Mouse (Mus musculus) liver, postnatal 0 days (tissue): Measurements from ENCODE around the gene Pbld2. TPM values are rescaled to one million over a fixed set of nuclear protein-coding genes. Genes with fewer than 3 reads are reported as not detected.

Source experiments
- ATAC-seq: fragments of 200-750 bp; cut with Nextera tagmentation; 2 replicates; pipeline ENCODE4 v1.8.0; 2017; ENCODE audit warnings: mild to moderate bottlenecking, moderate library complexity
- DNase-seq: peaks from one replicate; pipeline ENCODE4 v3.0.0-alpha.2; 2016
- H3K27ac ChIP-seq: fragments of 300-500 bp; sonication (generic); 2 replicates; pipeline ENCODE4 v1.5.1; 2014; ENCODE audit warnings: antibody characterized with exemption, moderate library complexity, mild to moderate bottlenecking, low read depth
- H3K27me3 ChIP-seq: fragments of 300-500 bp; sonication (generic); 2 replicates; pipeline ENCODE4 v1.6.1; 2014; ENCODE audit warnings: low read length, control low read depth, mixed read lengths; ENCODE audit not compliant: insufficient read depth
- H3K36me3 ChIP-seq: fragments of 300-500 bp; sonication (generic); replicated peaks from 2 replicates; pipeline ENCODE4 v1.6.1; 2014; ENCODE audit warnings: mild to moderate bottlenecking, control low read depth, low read length, moderate library complexity, mixed read lengths; ENCODE audit not compliant: insufficient read depth
- H3K4me1 ChIP-seq: fragments of 300-500 bp; sonication (generic); 2 replicates; pipeline ENCODE4 v1.6.1; 2014; ENCODE audit warnings: antibody characterized with exemption, mild to moderate bottlenecking, control low read depth; ENCODE audit not compliant: insufficient read depth
- H3K4me2 ChIP-seq: fragments of 300-500 bp; sonication (generic); 2 replicates; pipeline ENCODE4 v1.6.1; 2014; ENCODE audit warnings: low read depth, mild to moderate bottlenecking, low read length, moderate library complexity, mixed read lengths
- H3K4me3 ChIP-seq: fragments of 300-500 bp; sonication (generic); 2 replicates; pipeline ENCODE4 v1.5.1; 2014; ENCODE audit warnings: low read depth, low read length
- H3K9ac ChIP-seq: fragments of 300-500 bp; sonication (generic); replicated peaks from 2 replicates; pipeline ENCODE4 v1.6.1; 2014; ENCODE audit warnings: mild to moderate bottlenecking, moderate library complexity
- H3K9me3 ChIP-seq: fragments of 300-500 bp; sonication (generic); 2 replicates; pipeline ENCODE4 v1.6.1; 2016; ENCODE audit warnings: mild to moderate bottlenecking, control low read depth, low read length, mixed read lengths
- CTCF ChIP-seq: sonication (generic); IDR thresholded peaks from 2 replicates; pipeline ENCODE4 v1.5.1; 2016; ENCODE audit warnings: antibody characterized with exemption, low read depth
- EP300 ChIP-seq: IDR thresholded peaks from 2 replicates; pipeline ENCODE4 v1.6.1; 2016; ENCODE audit warnings: antibody characterized with exemption, low read depth, mild to moderate bottlenecking
- WGBS: fragments of 180-500 bp; shearing (Covaris S2); extraction: QIAGEN DNeasy Blood & Tissue Kit; methylation state at CpG from one replicate; pipeline ENCODE4 v1.1.7; 2014; ENCODE audit not compliant: insufficient replicate concordance; 5-methylcytosine and 5-hydroxymethylcytosine counted together
- polyA plus RNA-seq: library from polyadenylated mRNA; unstranded; fragments of >200 nt; fragmentation: Nextera tagmentation; extraction: Ambion mirVana; gene quantifications from 2 replicates; pipeline ENCODE4 v1.2.1, GENCODE M21; 2015

Pbld2 gene
- polyA plus RNA-seq, 1 experiment from 2014 or later: 15.0 TPM

DNA sequence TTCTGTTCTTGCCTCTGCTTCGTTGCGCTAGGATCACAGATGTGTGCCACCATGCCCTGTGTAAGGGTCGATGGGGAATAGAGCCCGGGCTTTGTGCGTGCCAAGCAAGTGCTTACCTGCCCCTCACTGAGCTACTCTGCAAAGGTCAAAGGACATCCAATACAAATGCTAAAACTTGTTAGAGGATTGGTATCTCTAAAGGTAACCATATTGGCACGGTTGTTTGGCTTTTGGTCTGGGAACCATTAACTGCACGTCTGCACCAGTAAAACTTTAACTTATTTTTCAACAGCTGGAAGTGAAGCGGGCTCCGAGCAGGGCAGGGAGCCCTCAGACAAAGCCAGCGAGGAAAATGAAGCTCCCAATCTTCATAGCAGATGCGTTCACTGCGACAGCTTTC, 37.2 kb downstream of the Pbld2 start:
- Histone ChIP-seq H3K9ac (peak overlapping the region; percentile 68), H3K9me3 (no peaks in the 10 kb centered on the region), H3K27me3 (no peaks in the 10 kb centered on the region), H3K27ac (peak overlapping the region; percentile 80), H3K4me3 (peak overlapping the region; percentile 37), H3K4me2 (peak overlapping the region; percentile 64), H3K4me1 (no peaks in the 10 kb centered on the region), H3K36me3 (no peaks in the 10 kb centered on the region; the same call in 1 of the 2 replicates)
- 64% methylated on average over 12 of the region's 12 CpGs for WGBS
- peak; percentile 69 for ATAC-seq
- DNase-seq: peak; percentile 37
- TF ChIP-seq EP300 (peak; percentile 27; the same call in 1 of the 2 replicates), CTCF (no peak)

DNA sequence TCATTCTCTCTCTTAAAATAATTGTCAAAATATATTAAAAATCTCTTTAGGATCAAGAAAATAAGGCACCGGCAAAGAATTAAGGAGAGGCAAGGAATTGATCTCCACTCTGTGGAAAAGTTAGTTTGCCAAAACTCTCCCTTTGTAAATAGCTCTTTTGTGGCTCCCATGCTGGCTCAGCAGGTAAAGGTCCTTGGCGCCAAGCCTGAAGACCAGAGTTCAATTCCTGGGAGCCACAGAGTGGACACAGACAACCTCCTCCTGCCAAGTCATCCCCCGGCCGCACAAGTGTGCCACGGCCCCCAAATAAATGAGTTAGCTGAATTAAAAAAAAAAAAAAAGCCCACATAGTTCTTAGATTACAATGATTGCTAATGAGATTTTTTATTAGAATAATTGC, 38.6 kb downstream of the Pbld2 start:
- no peak for ATAC-seq
- Histone ChIP-seq H3K27ac (peak overlapping the region; percentile 80), H3K27me3 (no peaks in the 10 kb centered on the region), H3K9me3 (no peaks in the 10 kb centered on the region), H3K36me3 (no peaks in the 10 kb centered on the region; the same call in 1 of the 2 replicates), H3K9ac (no peak overlapping the region), H3K4me1 (no peaks in the 10 kb centered on the region), H3K4me2 (peak overlapping the region; percentile 64), H3K4me3 (peak overlapping the region; percentile 37)
- peak; percentile 45 for DNase-seq
- WGBS: 69% methylated on average over 5 of the region's 5 CpGs
- no peak for TF ChIP-seq EP300
- TF ChIP-seq CTCF: no peak

DNA sequence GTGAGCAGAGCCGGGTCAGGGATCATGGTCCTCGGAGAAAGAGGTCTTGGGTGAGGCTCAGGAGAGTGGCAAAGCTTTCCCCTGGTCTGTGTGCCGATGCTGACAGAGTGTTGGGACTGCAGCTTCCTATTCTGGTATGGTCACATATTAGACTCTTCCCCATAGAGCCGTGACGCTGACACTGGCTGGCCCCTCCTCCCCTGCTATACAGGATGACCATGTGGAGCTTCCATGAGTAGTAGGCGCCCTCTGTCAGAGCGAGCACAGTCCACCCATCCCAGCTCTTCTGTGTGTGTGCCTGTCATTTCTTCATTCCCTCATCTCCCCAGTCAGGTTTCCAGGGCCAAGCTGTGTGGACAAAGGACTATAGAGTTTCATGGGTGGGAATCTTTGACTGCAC, 39.2 kb downstream of the Pbld2 start:
- DNase-seq (no peak), ATAC-seq (0 out of 2 replicates have a peak, but pooled peaks have one; percentile 8)
- 61% methylated on average over 7 of the region's 7 CpGs for WGBS
- 0 out of 2 replicates have a peak overlapping the region, but pooled peaks have one; percentile 34 for H3K9ac ChIP-seq
- peak overlapping the region; percentile 29 for H3K27ac ChIP-seq
- TF ChIP-seq CTCF: no peak
- no peak for TF ChIP-seq EP300
- peak overlapping the region; percentile 37 for H3K4me3 ChIP-seq
- H3K9me3 ChIP-seq: no peaks in the 10 kb centered on the region
- H3K4me2 ChIP-seq: peak overlapping the region; percentile 64
- H3K36me3 ChIP-seq: no peaks in the 10 kb centered on the region; the same call in 1 of the 2 replicates
- H3K27me3 ChIP-seq: no peaks in the 10 kb centered on the region
- no peaks in the 10 kb centered on the region for H3K4me1 ChIP-seq

DNA sequence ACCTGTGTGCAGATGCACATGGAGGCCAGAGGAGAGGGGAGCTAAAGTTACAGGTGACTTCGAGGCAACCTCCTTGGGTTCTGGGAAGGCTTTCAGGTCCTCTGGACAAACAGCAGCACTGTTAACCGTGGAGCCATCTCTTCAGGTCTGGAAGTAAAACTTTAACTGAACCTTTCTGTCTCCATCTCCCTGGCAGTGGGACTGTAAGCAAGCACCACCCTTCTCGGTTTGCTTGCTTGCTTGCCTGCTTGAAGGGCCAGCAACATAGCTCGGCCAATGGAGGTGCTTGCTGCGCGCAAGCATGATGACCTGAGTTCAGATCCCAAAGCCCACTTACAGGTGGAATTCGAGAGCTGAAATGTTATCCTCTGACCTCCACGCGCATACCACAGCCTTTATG, 40.4 kb downstream of the Pbld2 start:
- 72% methylated on average over 9 of the region's 9 CpGs for WGBS
- TF ChIP-seq CTCF: no peak
- no peak for TF ChIP-seq EP300

DNA sequence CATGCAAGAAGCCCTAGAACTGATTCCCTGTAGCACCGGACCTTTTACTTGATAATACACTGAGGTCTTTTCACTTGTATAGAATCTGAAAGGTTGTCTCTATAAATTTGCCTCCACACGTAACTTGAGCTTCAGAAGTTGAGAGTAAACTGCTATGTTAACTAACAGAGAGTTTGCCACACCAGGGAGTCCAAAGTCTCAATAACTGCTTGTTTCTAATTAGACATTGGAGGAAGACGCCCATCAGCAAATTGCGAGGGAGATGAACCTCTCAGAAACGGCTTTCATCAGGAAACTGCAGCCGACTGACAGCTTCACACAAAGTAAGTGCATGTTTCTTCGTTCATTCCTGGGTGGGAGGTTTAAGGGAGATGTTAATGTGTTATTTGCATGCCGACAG, 41.4 kb downstream of the Pbld2 start:
- Histone ChIP-seq H3K27me3 (no peaks in the 10 kb centered on the region), H3K36me3 (no peaks in the 10 kb centered on the region; the same call in none of the 2 replicates), H3K9me3 (no peaks in the 10 kb centered on the region), H3K4me3 (no peak overlapping the region), H3K27ac (no peak overlapping the region), H3K4me1 (no peaks in the 10 kb centered on the region), H3K4me2 (no peak overlapping the region; the same call in 1 of the 2 replicates), H3K9ac (no peak overlapping the region)
- ATAC-seq: no peak
- TF ChIP-seq CTCF (no peak), EP300 (no peak)
- WGBS: 55% methylated on average over 8 of the region's 8 CpGs
- no peak for DNase-seq

More for the DNA sequence above, 40.4 kb downstream of the Pbld2 start:
- Histone ChIP-seq H3K4me1 (no peaks in the 10 kb centered on the region), H3K9me3 (no peaks in the 10 kb centered on the region), H3K27me3 (no peaks in the 10 kb centered on the region), H3K36me3 (no peaks in the 10 kb centered on the region; the same call in none of the 2 replicates), H3K4me3 (no peak overlapping the region), H3K27ac (no peak overlapping the region), H3K4me2 (peak overlapping the region; percentile 64), H3K9ac (0 out of 2 replicates have a peak overlapping the region, but pooled peaks have one; percentile 21)
- no peak for DNase-seq
- ATAC-seq: no peak

DNA sequence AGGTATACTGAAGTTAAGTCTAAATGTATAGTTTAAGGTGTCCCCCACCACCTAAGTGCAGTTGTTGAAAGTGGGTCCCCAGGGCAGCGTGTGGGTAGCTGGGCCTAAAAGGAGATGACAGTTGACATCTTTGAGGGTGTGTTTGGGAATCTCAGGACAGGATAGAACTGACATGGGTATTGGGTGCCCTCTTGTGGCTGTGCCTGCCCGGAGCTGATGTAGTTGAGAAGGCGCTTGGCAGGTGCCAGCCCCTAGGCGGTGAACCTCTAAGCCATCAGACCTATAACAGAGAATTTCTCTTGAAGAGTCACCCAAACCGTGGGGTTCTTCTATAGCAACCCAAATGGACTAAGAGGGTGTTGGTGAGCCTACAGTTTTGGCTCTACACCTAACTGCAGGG, 41.9 kb downstream of the Pbld2 start:
- Histone ChIP-seq H3K4me1 (no peaks in the 10 kb centered on the region), H3K4me2 (no peak overlapping the region), H3K27ac (no peak overlapping the region), H3K9me3 (no peaks in the 10 kb centered on the region), H3K36me3 (no peaks in the 10 kb centered on the region; the same call in none of the 2 replicates), H3K4me3 (no peak overlapping the region), H3K27me3 (no peaks in the 10 kb centered on the region), H3K9ac (no peak overlapping the region)
- 17% methylated on average over 5 of the region's 5 CpGs for WGBS
- no peak for TF ChIP-seq EP300
- peak; percentile 88 for TF ChIP-seq CTCF
- peak; percentile 35 for ATAC-seq
- peak; percentile 82 for DNase-seq
